Mouse (Mus musculus) embryonic fibroblast, embryonic 13.5 days (primary cell): ENCODE data around the gene Pnpla3. TPM values are rescaled to one million over a fixed set of nuclear protein-coding genes. Genes with fewer than 3 reads are reported as not detected.

Source experiments
- H3K27ac ChIP-seq: 2 replicates; pipeline ENCODE4 v1.5.1; 2012; ENCODE audit warnings: low read length, control low read depth, inconsistent platforms; ENCODE audit not compliant: insufficient read depth
- H3K4me1 ChIP-seq: 2 replicates; pipeline ENCODE4 v1.6.1; 2011; ENCODE audit warnings: low read length; ENCODE audit not compliant: control insufficient read depth, insufficient read depth
- H3K4me3 ChIP-seq: 2 replicates; pipeline ENCODE4 v1.5.1; 2011; ENCODE audit warnings: mild to moderate bottlenecking, control low read depth, low read length; ENCODE audit not compliant: insufficient read depth
- CTCF ChIP-seq: IDR thresholded peaks from 2 replicates; pipeline ENCODE4 v1.5.1; 2011; ENCODE audit warnings: mild to moderate bottlenecking, control low read depth, low read length, moderate library complexity, borderline replicate concordance; ENCODE audit not compliant: insufficient read depth
- POLR2A ChIP-seq: IDR thresholded peaks from 2 replicates; pipeline ENCODE4 v1.6.1; 2011; ENCODE audit warnings: low read depth, mild to moderate bottlenecking, control low read depth, low read length, moderate library complexity
- polyA plus RNA-seq: library from polyadenylated mRNA; stranded (reverse); fragments of >200 nt; gene quantifications from 2 replicates; pipeline ENCODE4 v1.2.4, GENCODE M21; 2011; ENCODE audit warnings: low read depth; ENCODE audit not compliant: missing spikeins, insufficient read length

The Pnpla3 gene
- polyA plus RNA-seq, 1 experiment = not detected

DNA sequence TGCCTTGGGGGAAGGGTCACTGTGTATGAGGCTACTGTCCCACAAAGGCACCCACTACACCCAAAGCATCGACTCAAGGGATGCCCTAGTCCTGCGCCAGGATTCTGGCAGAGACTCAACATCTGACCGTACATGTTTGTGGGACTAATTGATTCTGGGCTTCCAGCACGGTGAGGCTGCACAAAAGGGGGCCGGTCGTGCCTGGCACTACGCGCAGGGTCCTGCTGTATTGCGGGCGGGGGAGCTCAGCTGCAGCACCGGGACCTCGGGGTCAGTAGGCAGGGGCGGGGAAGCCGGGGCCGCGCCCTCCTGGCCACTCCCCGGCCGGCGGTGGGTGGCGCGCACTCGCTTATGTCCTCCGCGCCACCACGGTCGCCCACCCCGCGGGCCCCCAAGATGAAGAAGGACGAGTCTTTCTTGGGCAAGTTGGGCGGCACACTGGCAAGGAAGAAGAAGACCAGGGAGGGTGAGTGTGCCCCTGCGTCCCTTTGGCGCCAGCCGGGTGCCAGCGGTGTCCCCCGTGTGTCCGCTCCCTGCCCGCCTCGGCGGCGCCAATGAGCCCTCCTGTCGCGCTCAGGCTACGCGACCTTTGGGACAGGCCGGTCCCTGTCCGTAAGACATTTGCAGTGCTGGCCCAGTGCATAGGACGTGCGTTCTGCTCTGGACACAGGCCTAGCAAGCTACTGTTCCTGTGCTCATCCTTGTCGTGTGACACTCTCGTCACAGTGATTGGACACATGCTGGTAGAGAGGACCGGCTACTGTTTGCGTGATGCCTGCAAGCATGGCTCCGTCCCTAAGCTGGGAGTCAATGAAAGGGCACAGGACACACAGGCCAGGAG, 64.3 kb downstream of the Pnpla3 start, which contains the start of gene Parvb:
Gene Parvb (plus strand): TSS at position 323 of the 841 bp plus-strand sequence.
- no peak within 1 kb of the TSS for H3K27ac ChIP-seq
- peaks cover 7% of the 10 kb centered on the region; the same call in 1 of the 2 replicates for H3K4me1 ChIP-seq
- TF ChIP-seq CTCF (no peak), POLR2A (no peak)
- H3K4me3 ChIP-seq = peak within 1 kb of the TSS; percentile 54

DNA sequence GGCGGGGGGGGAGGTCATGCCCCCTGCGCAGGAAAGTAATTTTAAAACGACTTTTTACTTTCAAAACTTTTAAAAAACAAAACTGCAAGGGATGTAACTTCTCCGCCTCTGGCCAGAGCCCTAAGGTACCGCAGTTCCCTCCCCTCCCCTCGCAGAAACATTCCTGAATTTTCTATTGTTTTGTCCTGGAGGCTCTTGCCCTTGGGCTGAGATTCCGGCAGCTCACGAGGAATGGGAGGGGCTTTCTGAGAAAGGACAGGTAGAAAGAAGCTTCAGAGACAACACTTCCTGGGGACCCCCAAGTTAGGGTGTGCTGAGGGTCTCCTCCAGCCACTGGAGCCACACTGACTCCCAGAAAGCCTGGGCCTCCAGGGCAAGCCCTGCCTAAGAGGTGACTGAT, 65.0 kb downstream of the Pnpla3 start:
- H3K4me3 ChIP-seq = peak overlapping the region; percentile 9; the same call in 1 of the 2 replicates
- H3K27ac ChIP-seq = no peak overlapping the region
- no peak for TF ChIP-seq CTCF
- H3K4me1 ChIP-seq = peaks cover 7% of the 10 kb centered on the region; the same call in 1 of the 2 replicates

DNA sequence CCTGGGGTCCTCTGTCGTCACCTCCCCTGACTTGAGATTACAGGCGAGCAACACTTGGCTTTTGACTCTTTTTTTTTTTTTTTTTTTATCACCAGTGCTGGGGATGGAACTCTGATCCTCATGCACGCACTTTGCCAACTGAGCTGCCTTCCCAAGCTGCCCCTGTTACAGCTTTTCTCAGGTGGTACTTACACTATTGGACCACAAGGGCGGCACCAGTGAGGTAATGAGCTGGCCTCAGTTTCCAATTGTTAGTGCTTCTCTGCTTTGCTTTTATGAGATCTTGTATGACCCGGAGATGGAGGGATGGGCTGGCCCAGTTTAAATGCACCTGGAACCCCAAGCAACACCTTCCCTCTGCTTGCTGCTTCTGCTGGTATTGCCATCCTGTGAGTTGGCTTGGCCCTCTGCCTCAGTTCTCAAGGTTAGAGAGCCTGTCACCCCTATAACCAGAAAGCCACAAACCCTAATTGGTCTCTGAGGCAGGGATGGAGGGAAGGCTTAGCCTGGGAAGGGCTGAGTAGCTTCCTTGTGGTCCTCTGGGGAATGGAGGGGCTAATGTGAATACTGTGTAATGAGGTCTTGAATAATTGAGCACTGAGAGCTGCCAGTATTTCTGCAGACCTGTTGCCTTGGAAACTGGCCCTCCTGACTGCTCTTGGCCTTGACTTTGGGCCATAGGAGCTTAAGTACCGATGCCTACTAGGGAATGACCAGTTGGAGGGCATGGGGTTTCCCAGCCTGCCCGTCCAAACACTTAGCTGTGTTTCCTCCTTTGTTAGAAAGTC, 67.4 kb downstream of the Pnpla3 start:
- TF ChIP-seq POLR2A = no peak
- TF ChIP-seq CTCF = no peak
- Histone ChIP-seq H3K4me1 (peaks cover 7% of the 10 kb centered on the region; the same call in 1 of the 2 replicates), H3K4me3 (no peak overlapping the region), H3K27ac (no peak overlapping the region)

DNA sequence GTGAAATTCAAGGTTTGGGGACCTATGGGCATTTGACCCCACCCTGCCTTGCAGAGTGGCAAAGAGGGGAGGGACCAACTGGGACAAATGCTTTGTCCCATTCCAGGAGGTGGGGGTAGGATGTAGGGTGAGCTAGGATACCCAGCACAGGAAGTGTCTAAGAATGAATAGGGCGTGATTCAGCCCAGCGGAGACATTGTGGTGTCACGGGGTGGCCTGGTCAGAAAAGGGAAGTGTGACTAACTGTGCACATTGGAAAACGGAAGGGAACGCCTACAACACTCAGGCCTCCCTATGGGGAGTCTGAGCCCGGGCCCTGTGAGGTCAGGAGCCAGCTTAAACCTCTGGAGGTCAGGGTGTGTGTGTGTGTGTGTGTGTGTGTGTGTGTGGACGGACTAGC, 68.0 kb downstream of the Pnpla3 start:
- TF ChIP-seq CTCF = no peak
- no peak for TF ChIP-seq POLR2A
- H3K4me1 ChIP-seq = peaks cover 7% of the 10 kb centered on the region; the same call in 1 of the 2 replicates
- no peak overlapping the region for H3K27ac ChIP-seq
- no peak overlapping the region for H3K4me3 ChIP-seq

Other genes starting within 250 kb of the Pnpla3 start
- gene Efcab6, start 102.5 kb upstream of the Pnpla3 start, polyA plus RNA-seq = not detected in 2 replicates
- 1.0 and 3.6 TPM in 2 replicates for gene Sult4a1, start 62.1 kb upstream of the Pnpla3 start, polyA plus RNA-seq
- gene Pnpla5, start 44.7 kb upstream of the Pnpla3 start, polyA plus RNA-seq = not detected in 2 replicates
- 69.0 and 70.7 TPM in 2 replicates for gene Samm50, start 24.4 kb downstream of the Pnpla3 start, polyA plus RNA-seq
- 4.2 and 12.6 TPM in 2 replicates for gene Parvb, start 64.2 kb downstream of the Pnpla3 start, polyA plus RNA-seq
- 0.39 TPM in 1 of 2 replicates, not detected in the other for gene Parvg, start 156.2 kb downstream of the Pnpla3 start, polyA plus RNA-seq